Mouse (Mus musculus): ENCODE data around the gene Tpd52l1.
A peak's percentile ranks its signal among the peaks of the same experiment; 100 is the strongest.

The Tpd52l1 gene

GRCm38 (mm10) chr10:31346401-31346800, 99.4 kb downstream of the Tpd52l1 start:
- DNase-seq (ENCODE audit: low read depth, low spot score), result no peak

- no peak for DNase-seq (ENCODE audit: low read depth, low spot score)
Observed at GRCm38 (mm10) chr10:31336432-31336831, 109.3 kb downstream of the Tpd52l1 start.

GRCm38 (mm10) chr10:31331225-31331775, 114.5 kb downstream of the Tpd52l1 start:
- DNase-seq (ENCODE audit: low read depth, low spot score), result no peak

GRCm38 (mm10) chr10:31330286-31330962, 115.3 kb downstream of the Tpd52l1 start:
- DNase-seq (ENCODE audit: low read depth, low spot score), result no peak

- no peak for DNase-seq (ENCODE audit: low read depth, low spot score)
Observed at GRCm38 (mm10) chr10:31329436-31329835, 116.3 kb downstream of the Tpd52l1 start.

- no peak for DNase-seq (ENCODE audit: low read depth, low spot score)
Observed at GRCm38 (mm10) chr10:31318491-31318890, 127.3 kb downstream of the Tpd52l1 start.

GRCm38 (mm10) chr10:31312865-31313848, 132.6 kb downstream of the Tpd52l1 start, which contains the start of gene Hddc2:
TSS of gene Hddc2 (plus strand) at chr10:31313383.
- DNase-seq (ENCODE audit: low read depth, low spot score), result peak; percentile 91

- no peak for DNase-seq (ENCODE audit: low read depth, low spot score)
Observed at GRCm38 (mm10) chr10:31307024-31307598, 138.6 kb downstream of the Tpd52l1 start.

GRCm38 (mm10) chr10:31303446-31303845, 142.3 kb downstream of the Tpd52l1 start:
- peak; percentile 55 for DNase-seq (ENCODE audit: low read depth, low spot score)

- no peak for DNase-seq (ENCODE audit: low read depth, low spot score)
Observed at GRCm38 (mm10) chr10:31300292-31300691, 145.5 kb downstream of the Tpd52l1 start.

- DNase-seq (ENCODE audit: low read depth, low spot score), result peak; percentile 56
Observed at GRCm38 (mm10) chr10:31298921-31299574, 146.7 kb downstream of the Tpd52l1 start.

GRCm38 (mm10) chr10:31298263-31298662, 147.5 kb downstream of the Tpd52l1 start:
- no peak for DNase-seq (ENCODE audit: low read depth, low spot score)

- DNase-seq (ENCODE audit: low read depth, low spot score), result no peak
Observed at GRCm38 (mm10) chr10:31297106-31297505, 148.7 kb downstream of the Tpd52l1 start.

- no peak for DNase-seq (ENCODE audit: low read depth, low spot score)
Observed at GRCm38 (mm10) chr10:31296458-31296857, 149.3 kb downstream of the Tpd52l1 start.

- DNase-seq (ENCODE audit: low read depth, low spot score), result no peak
Observed at GRCm38 (mm10) chr10:31295705-31296104, 150.1 kb downstream of the Tpd52l1 start.

GRCm38 (mm10) chr10:31288697-31289390, 156.9 kb downstream of the Tpd52l1 start:
- DNase-seq (ENCODE audit: low read depth, low spot score), result no peak

- no peak for DNase-seq (ENCODE audit: low read depth, low spot score)
Observed at GRCm38 (mm10) chr10:31287787-31288186, 158.0 kb downstream of the Tpd52l1 start.
